12 mouse cellular contexts compared by ENCODE assay signal in the genomic region with DNA sequence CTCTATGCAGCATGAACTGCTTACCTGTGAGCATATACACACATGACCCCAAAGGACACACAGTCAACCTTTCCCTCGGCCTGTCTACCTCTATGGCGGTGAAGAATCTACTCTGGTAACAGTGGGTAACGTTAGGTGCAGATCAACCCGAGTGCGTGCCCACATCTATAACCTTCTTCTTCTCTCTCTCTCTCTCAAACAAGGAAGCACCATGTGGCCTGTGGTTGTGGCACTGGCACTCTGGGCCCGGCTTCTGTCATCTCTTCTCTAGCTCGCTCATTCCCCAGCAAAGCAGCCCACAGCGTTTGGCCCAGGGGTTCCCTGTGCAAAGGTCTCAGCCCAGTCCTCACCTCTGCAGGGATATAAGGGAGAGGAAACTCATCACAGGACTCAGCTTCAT.
"Had no signal": no experiment of that assay in that cellular context is flagged by ENCODE, and none has a peak within 500 bp of the region (broad histone marks: within the 10 kb centered on the region; RNA-seq: fewer than 3 reads in every experiment).

No protein-coding gene starts in this region.

- H3K9ac ChIP-seq: kidney, embryonic 15.5 days; liver, embryonic 12.5 days; lung, embryonic 14.5 days; midbrain, embryonic 12.5 days; neural tube, embryonic 15.5 days had no signal

- H3K27me3 ChIP-seq: kidney, embryonic 15.5 days; liver, embryonic 12.5 days; midbrain, embryonic 12.5 days; neural tube, embryonic 15.5 days had no signal

- H3K4me1 ChIP-seq: midbrain, embryonic 12.5 days; neural tube, embryonic 15.5 days had no signal

- H3K9me3 ChIP-seq: kidney, embryonic 15.5 days; limb, embryonic 10.5 days; liver, embryonic 12.5 days; midbrain, embryonic 12.5 days; neural tube, embryonic 15.5 days had no signal

- H3K4me2 ChIP-seq: kidney, embryonic 15.5 days; liver, embryonic 12.5 days; lung, embryonic 14.5 days; midbrain, embryonic 12.5 days; neural tube, embryonic 15.5 days had no signal

- DNase-seq: kidney, adult 2 months; kidney, postnatal 14 days; lung, embryonic 14.5 days; lung, postnatal 10 days; lung, postnatal 4 days had no signal

- ATAC-seq: intestine, embryonic 16.5 days; liver, embryonic 12.5 days had no signal

- H3K27ac ChIP-seq: kidney, embryonic 15.5 days; left cerebral cortex, adult 2 months; limb, embryonic 10.5 days; liver, embryonic 12.5 days; midbrain, embryonic 12.5 days; neural tube, embryonic 15.5 days had no signal

- H3K4me3 ChIP-seq: kidney, embryonic 15.5 days; left cerebral cortex, adult 2 months; limb, embryonic 10.5 days; liver, embryonic 12.5 days; midbrain, embryonic 12.5 days; neural tube, embryonic 15.5 days had no signal
